Mouse (Mus musculus) ES-Bruce4 (cell line): ENCODE data around the gene Gm17509. TPM values are rescaled to one million over a fixed set of nuclear protein-coding genes. Genes with fewer than 3 reads are reported as not detected.

Experiments used
- H3K27ac ChIP-seq: 2 replicates; pipeline ENCODE4 v1.5.1; 2012; ENCODE audit warnings: low read length, inconsistent platforms; ENCODE audit not compliant: insufficient read depth
- H3K27me3 ChIP-seq: 2 replicates; pipeline ENCODE4 v1.6.1; 2012; ENCODE audit warnings: mild to moderate bottlenecking, low read length, inconsistent platforms; ENCODE audit not compliant: control insufficient read depth, poor library complexity, insufficient read depth, severe bottlenecking
- H3K36me3 ChIP-seq: 2 replicates; pipeline ENCODE4 v1.6.1; 2012; ENCODE audit warnings: inconsistent platforms, mild to moderate bottlenecking, low read length, moderate library complexity; ENCODE audit not compliant: control insufficient read depth, poor library complexity, insufficient read depth, severe bottlenecking
- H3K4me1 ChIP-seq: one replicate; pipeline ENCODE4 v1.8.1; 2011; ENCODE audit warnings: low read length; ENCODE audit not compliant: control insufficient read depth, insufficient read depth
- H3K4me3 ChIP-seq: 2 replicates; pipeline ENCODE4 v1.5.1; 2011; ENCODE audit warnings: low read depth, mild to moderate bottlenecking, low read length
- H3K9ac ChIP-seq: 2 replicates; pipeline ENCODE4 v1.6.1; 2012; ENCODE audit warnings: low read depth, mild to moderate bottlenecking, inconsistent platforms; ENCODE audit not compliant: poor library complexity, severe bottlenecking
- H3K9me3 ChIP-seq: replicated peaks from 2 replicates; pipeline ENCODE4 v1.6.1; 2012; ENCODE audit warnings: mild to moderate bottlenecking, low read length, inconsistent platforms; ENCODE audit not compliant: control insufficient read depth, poor library complexity, insufficient read depth, severe bottlenecking
- CTCF ChIP-seq: IDR thresholded peaks from one replicate; pipeline ENCODE4 v1.8.1; 2011; ENCODE audit warnings: low read depth, low read length
- EP300 ChIP-seq: IDR thresholded peaks from 2 replicates; pipeline ENCODE4 v1.6.1; 2011; ENCODE audit warnings: low read depth, low read length; ENCODE audit not compliant: insufficient read depth
- POLR2A ChIP-seq: IDR thresholded peaks from one replicate; pipeline ENCODE4 v1.8.1; 2011; ENCODE audit warnings: low read length; ENCODE audit not compliant: insufficient read depth
- polyA plus RNA-seq: library from polyadenylated mRNA; stranded (reverse); fragments of >200 nt; gene quantifications from 2 replicates; pipeline ENCODE4 v1.2.4, GENCODE M21; 2011; ENCODE audit warnings: low read depth; ENCODE audit not compliant: missing spikeins, insufficient read depth, insufficient read length

The Gm17509 gene
- polyA plus RNA-seq, 1 experiment = 0.58 TPM

DNA sequence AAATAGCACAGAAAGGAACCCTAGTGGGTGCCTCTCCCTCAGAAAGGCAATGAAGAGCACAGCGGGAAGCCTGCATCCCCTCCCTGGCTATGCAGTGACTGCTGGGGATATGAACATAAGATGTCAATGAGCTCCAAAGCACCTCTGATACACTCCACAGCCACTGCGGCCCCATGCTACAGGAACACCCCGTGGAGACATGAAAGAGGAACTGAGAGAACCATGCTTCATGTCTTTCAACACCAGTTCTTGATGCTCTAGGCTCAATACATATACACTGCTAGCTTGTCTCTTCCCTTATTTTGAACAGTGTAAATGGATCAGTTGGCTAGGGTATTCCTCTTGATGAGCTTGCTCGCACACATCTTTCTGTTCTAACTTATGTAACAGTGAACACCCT is 16.2 kb upstream of the Gm17509 start:
- H3K9ac ChIP-seq = no peak overlapping the region
- no peaks in the 10 kb centered on the region for H3K27me3 ChIP-seq
- H3K36me3 ChIP-seq = peaks cover 14% of the 10 kb centered on the region; the same call in 1 of the 2 replicates
- TF ChIP-seq CTCF (no peak), POLR2A (no peak), EP300 (no peak)
- no peaks in the 10 kb centered on the region for H3K9me3 ChIP-seq
- no peak overlapping the region for H3K4me3 ChIP-seq
- H3K4me1 ChIP-seq = peaks cover 3% of the 10 kb centered on the region
- no peak overlapping the region for H3K27ac ChIP-seq

DNA sequence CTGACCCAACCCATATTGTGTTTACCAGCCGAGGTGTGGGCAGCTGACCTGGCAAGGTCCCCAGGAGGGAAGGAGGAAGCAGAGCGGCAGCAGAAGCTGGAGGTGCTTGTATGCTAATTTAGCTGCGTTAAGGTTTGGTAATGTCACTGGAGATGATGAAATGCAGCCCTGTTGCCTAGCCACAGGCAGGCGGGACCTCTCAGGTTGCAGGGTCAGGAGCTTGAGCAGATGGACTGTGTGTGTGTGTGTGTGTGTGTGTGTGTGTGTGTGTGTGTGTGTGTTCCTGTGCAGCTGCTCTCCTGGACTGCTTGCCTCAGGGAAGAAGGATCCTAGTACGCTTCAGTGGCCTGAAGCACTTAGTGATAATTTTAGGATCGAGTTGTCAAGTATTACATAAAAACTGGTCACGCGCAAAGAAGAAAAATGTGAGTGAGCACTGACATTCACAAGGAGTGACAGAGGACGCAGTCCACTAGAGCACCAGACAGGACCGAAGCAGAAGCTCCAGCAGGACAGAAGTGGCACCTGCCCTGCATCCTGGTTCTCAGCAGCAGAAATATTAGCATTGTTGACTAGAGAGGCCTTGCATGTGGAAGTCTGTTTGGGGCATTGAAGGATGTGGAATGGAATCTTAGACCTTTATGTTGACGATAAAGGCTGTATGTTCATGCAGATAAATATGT is 14.8 kb upstream of the Gm17509 start:
- Histone ChIP-seq H3K4me1 (peaks cover 3% of the 10 kb centered on the region), H3K9me3 (no peaks in the 10 kb centered on the region), H3K36me3 (peaks cover 14% of the 10 kb centered on the region; the same call in 1 of the 2 replicates), H3K4me3 (no peak overlapping the region), H3K27me3 (no peaks in the 10 kb centered on the region), H3K9ac (no peak overlapping the region), H3K27ac (no peak overlapping the region)
- TF ChIP-seq EP300 (peak; percentile 84), CTCF (no peak)

DNA sequence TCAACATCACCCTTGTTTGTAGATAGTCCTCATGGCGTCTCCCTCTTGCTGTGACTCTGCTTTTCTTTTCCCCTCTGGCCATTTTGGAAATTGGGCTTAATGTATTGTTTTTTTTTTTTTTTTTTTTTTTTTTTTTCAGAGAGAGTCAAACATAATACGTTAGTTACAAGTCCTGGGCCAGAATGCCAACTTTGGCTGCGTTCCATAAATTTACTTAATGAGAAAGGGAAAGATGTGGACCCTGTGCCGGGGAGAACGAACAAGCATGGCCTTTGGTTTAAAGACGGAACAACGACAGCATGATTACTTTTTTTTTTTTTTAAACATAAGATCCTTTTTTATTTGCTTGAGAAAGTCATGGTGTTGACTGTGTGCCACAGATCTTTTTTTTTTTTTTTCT is 13.6 kb upstream of the Gm17509 start:
- no peak overlapping the region for H3K4me3 ChIP-seq
- TF ChIP-seq POLR2A (no peak), EP300 (no peak), CTCF (no peak)
- H3K9me3 ChIP-seq = no peaks in the 10 kb centered on the region
- H3K4me1 ChIP-seq = peaks cover 3% of the 10 kb centered on the region
- no peak overlapping the region for H3K9ac ChIP-seq
- peaks cover 14% of the 10 kb centered on the region; the same call in 1 of the 2 replicates for H3K36me3 ChIP-seq
- H3K27ac ChIP-seq = no peak overlapping the region; the same call in 1 of the 2 replicates
- no peaks in the 10 kb centered on the region for H3K27me3 ChIP-seq

DNA sequence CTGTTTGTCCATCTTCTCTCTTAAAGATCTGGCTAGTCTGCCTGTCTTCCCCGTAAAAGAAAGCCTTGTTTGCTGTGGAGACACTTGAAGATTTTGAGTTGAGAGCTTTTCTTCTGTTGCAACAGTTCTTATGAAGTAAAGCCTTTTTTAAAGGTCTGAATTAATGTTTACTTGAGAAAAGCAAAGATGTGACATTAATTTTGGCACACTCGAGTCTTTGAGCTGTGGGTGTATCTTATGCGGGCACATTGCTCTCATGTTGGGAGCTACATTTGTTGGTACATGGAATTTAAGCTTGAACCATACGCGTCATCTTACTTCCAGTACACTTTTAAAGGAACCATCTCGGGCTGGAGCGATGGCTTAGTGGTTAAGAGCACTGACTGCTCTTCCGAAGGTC is 12.9 kb upstream of the Gm17509 start:
- H3K9me3 ChIP-seq = no peaks in the 10 kb centered on the region
- H3K9ac ChIP-seq = no peak overlapping the region
- H3K27ac ChIP-seq = no peak overlapping the region
- TF ChIP-seq CTCF (no peak), POLR2A (no peak), EP300 (no peak)
- peaks cover 2% of the 10 kb centered on the region for H3K4me1 ChIP-seq
- H3K27me3 ChIP-seq = no peaks in the 10 kb centered on the region
- H3K4me3 ChIP-seq = no peak overlapping the region
- H3K36me3 ChIP-seq = peaks cover 14% of the 10 kb centered on the region; the same call in 1 of the 2 replicates

DNA sequence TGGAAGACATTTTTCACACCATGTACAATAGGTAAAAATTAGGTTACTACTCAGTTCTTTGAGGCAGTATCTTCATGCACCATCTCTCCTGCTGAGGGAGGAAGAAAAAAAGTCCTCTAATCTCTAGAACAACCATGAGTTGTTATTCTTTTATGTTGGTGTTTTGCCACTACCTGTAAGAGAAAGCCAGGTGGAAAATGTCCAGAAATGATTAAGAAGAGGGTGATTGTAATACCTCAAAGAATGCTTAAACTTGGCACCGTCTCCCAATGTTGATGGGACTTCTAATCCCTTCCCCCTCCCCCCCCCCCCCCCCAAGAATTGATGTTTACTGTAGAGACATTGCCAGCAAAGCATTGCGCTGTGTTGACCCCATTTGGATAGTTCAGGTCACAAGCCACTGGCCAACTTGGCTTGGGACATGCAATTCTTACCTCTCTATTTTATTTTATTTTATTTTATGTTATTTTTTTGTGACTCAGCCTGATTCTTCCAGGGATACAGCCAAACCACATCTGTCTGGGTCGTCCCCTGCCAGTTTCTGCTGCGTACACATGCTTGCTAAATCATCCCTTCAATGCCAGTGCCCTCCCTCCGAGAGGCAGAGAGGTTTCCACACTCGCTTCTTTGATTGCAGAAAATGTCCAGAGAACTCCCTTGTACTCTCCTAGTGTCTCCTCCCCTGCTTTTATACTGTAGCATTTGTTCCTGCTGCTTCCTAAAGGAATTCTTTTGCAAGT is 9.7 kb upstream of the Gm17509 start:
- peaks cover under 1% of the 10 kb centered on the region for H3K4me1 ChIP-seq
- H3K4me3 ChIP-seq = no peak overlapping the region
- TF ChIP-seq CTCF = no peak
- no peak for TF ChIP-seq EP300
- no peak for TF ChIP-seq POLR2A
- H3K36me3 ChIP-seq = peaks cover 13% of the 10 kb centered on the region; the same call in 1 of the 2 replicates
- H3K9ac ChIP-seq = no peak overlapping the region
- no peak overlapping the region for H3K27ac ChIP-seq
- H3K27me3 ChIP-seq = no peaks in the 10 kb centered on the region
- no peaks in the 10 kb centered on the region for H3K9me3 ChIP-seq

DNA sequence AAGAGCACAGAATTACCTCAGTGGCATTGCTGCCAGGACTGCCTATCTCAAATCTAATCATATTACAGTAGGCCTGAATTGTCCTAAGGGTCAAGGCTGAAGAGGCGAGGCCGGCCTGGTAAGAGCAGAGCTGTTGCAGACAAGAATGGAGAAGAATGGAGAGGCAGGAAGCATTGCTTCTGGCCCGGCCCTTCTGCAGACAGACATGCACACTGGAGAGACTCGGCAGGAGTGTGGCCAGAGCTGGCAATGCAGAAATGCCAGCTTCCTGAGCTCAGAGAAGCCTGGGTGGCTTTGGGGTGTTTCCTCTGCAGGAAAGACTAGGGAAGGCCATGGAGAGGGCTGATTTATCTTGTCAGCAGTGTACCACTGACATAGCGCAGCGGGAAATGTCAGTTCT is 4.7 kb upstream of the Gm17509 start:
- no peak overlapping the region for H3K4me3 ChIP-seq
- peaks cover 4% of the 10 kb centered on the region for H3K4me1 ChIP-seq
- TF ChIP-seq EP300 = no peak
- no peak for TF ChIP-seq POLR2A
- TF ChIP-seq CTCF = no peak

More for the DNA sequence above, 4.7 kb upstream of the Gm17509 start:
- Histone ChIP-seq H3K36me3 (peaks cover 3% of the 10 kb centered on the region; the same call in 1 of the 2 replicates), H3K9ac (no peak overlapping the region), H3K27ac (no peak overlapping the region), H3K9me3 (no peaks in the 10 kb centered on the region), H3K27me3 (no peaks in the 10 kb centered on the region)
